Mouse (Mus musculus): ENCODE data around the gene 4933414I15Rik. TPM values are rescaled to one million over a fixed set of nuclear protein-coding genes. Genes with fewer than 3 reads are reported as not detected.

Gene 4933414I15Rik
- not detected for total RNA-seq (2022)

GRCm38 (mm10) chr11:50943506-50943905 lies at the start of gene 4933414I15Rik:
Gene 4933414I15Rik (minus strand): TSS chr11:50943765.
- no peak for DNase-seq (ENCODE audit: low spot score in 2 of 2)

DNA sequence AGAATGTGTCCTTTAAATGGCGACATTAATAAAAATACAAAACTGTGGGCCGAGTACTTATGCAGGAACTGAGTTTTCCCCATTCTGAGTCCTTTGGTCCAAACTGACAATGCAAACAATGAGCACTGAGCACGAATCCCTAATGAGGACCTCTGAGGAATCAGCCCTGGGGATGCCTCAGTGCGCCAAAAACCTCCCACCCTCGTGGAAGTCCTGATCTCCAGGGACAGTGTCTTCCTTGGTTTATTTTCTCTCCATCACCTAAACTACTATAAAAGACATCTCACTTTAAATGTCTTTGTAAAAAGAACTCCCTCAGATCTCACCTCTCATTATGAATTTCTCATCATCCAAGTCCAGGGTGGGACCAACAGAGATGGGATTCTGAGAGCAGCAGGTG lies 38.1 kb upstream of the 4933414I15Rik start, which contains the start of gene Olfr1377:
Gene Olfr1377 (plus strand): TSS at position 301 of the 400 bp plus-strand sequence.
- no peak for DNase-seq (ENCODE audit: low spot score in 2 of 2)

- DNase-seq (ENCODE audit: low spot score in 2 of 2) = no peak
These were observed 33.7 kb upstream of the 4933414I15Rik start for GRCm38 (mm10) chr11:50977216-50977615.

DNA sequence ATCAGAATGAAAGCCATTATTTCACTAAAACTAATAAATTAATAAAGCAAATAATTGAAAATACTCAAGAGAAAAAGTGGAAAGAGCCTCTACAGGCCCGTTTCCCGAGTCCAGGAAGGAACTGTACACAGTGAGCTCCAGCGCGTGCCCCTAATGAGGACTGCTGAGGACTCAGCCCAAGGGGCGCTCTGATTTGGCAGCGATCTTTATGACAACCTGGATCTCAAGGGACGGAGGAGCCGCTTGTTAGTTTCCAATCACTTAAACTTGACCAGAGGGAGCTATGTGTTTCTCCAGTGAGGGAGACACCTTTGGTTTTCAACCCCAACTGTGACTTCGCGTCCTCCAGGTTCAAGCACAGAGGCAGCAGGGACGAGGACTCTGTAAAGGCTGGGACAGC lies 22.7 kb upstream of the 4933414I15Rik start, which contains the start of gene Olfr1378:
Gene Olfr1378 (plus strand): TSS at position 301 of the 400 bp plus-strand sequence.
- DNase-seq (ENCODE audit: low spot score in 2 of 2) = no peak

GRCm38 (mm10) chr11:50964886-50965285 lies 21.3 kb upstream of the 4933414I15Rik start:
- DNase-seq (ENCODE audit: low spot score in 2 of 2) = no peak

DNA sequence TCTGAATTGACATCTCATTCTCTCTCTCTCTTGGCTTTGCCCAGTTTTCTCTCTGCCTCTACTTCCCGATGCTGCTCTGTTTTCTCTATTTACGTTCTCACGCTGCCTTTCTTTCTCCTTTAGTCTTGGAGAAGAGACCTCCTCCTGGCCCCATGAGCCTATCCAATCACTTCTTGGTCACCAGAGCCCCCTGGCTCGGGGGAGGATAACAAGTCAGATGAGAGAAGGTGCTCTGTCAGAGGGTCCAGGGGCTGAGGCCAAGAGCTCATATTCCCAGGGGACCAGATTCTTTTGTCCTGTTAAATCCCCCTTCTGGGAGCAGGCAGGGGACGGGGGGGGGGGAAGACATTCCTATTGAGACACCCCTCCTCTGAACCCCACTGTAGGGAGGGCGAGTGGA lies 10.1 kb upstream of the 4933414I15Rik start, which contains the start of gene Prop1:
Gene Prop1 (minus strand): TSS at position 101 of the 400 bp plus-strand sequence.
- DNase-seq (ENCODE audit: low spot score in 2 of 2) = no peak

- DNase-seq (ENCODE audit: low spot score in 2 of 2) = no peak
These were observed 8.7 kb upstream of the 4933414I15Rik start for GRCm38 (mm10) chr11:50952290-50952689.

GRCm38 (mm10) chr11:50942386-50942785 lies 1.2 kb downstream of the 4933414I15Rik start:
- no peak for DNase-seq (ENCODE audit: low spot score in 2 of 2)

GRCm38 (mm10) chr11:50939621-50940366 lies 3.8 kb downstream of the 4933414I15Rik start:
- DNase-seq (ENCODE audit: low spot score in 2 of 2) = no peak

DNA sequence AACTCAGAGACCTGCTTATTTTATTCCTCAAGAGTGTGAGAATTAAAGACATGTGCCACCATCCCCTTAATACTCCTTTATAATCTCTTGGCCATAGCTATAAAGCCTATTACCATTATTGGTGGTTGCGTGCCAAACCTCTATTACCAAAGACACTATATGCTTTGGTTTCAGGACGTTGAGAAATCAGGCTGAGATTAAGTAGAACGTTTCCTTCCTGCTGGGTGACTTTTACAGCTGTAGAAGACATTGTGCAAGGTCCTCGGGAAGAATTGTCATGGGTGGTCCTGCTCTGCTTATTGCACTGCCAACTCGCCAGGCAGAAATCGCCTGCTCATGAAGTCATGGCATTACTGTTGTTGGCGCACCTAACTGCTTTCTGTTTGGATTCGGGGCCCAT lies 5.1 kb downstream of the 4933414I15Rik start:
- DNase-seq (ENCODE audit: low spot score in 2 of 2) = no peak

GRCm38 (mm10) chr11:50932040-50932439 lies 11.5 kb downstream of the 4933414I15Rik start:
- DNase-seq (ENCODE audit: low spot score in 2 of 2) = no peak

DNA sequence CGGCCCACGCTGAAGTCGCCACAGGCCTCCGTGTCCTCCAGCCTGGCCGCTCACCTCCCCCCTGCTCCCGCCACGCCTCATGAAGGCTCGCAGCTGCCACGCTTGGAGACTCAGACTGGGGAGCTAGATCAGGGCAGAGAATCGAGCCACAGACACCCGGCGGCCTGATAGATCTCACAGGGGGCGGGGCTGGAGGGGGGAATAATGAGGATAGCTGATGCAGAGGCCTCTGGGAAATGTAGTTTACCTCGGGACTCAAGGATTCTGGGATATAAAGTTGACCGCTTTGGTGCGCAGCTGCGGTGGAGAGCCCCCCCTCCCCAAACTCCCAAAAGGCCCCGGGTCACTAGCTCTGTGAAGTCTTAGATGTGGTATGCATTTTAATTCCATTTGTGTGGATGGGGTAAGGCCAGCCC lies 12.1 kb downstream of the 4933414I15Rik start, which contains the start of gene Zfp354b:
Gene Zfp354b (minus strand): TSS at position 183 of the 416 bp plus-strand sequence.
- peak; percentile 64 to 67 for DNase-seq (ENCODE audit: low spot score in 2 of 2)

GRCm38 (mm10) chr11:50931021-50931420 lies 12.5 kb downstream of the 4933414I15Rik start:
- DNase-seq (ENCODE audit: low spot score in 2 of 2) = no peak

GRCm38 (mm10) chr11:50930469-50931014 lies 13.0 kb downstream of the 4933414I15Rik start:
- no peak for DNase-seq (ENCODE audit: low spot score in 2 of 2)

DNA sequence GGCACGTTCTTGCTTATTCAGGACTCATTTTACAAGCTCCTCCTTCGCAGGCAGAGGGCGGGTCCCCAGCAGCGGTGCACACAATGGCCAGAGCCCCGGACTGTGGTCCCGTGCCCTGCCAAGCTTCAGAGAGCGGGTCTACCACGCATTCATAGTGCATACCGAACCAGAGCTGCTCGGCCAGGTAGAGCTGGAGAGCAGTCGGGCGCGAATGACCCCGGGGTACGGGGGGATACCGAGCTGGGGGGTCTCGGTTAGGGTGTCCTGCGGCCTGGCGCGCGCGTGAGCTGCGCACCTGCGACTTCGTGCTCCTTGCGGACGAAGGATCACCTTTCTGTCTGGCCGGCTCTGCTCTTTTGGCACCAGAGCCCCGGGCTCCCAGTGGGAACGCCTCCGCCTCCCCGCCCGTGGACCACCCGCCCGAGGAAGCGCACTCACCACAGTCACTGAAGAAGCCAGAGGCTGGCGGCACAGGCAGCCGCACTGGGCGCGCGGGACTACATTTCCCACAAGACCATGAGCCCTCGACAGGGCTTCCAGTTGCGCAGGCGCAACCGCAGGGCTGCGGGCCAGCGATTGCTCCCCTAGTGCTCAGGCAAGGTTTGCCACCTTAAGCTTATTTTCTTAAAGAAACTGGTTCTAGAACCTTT lies 27.8 kb downstream of the 4933414I15Rik start, which contains the start of gene Zfp2:
Gene Zfp2 (minus strand): TSS at position 495 of the 650 bp plus-strand sequence.
- peak; percentile 75 to 89 for DNase-seq (ENCODE audit: low spot score in 2 of 2)

DNA sequence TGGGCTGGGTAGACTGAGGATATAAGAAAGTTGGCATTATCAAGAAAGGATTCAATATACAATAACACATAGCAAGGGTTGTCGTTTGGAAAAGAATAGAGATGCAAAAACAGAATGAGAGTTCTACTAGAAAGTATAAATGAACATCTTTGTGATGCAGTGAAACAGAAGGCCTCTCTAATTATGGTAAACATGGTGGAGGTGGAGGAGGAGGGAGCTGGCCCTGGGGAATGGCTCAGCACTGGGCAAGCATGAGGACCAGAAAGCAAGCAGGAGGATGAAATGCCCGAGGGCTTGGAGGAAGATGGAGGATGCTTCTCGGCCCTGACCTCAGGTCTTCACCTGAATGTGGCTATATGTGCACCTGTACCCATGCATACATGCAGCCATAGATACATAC lies 29.1 kb downstream of the 4933414I15Rik start:
- DNase-seq (ENCODE audit: low spot score in 2 of 2) = no peak

DNA sequence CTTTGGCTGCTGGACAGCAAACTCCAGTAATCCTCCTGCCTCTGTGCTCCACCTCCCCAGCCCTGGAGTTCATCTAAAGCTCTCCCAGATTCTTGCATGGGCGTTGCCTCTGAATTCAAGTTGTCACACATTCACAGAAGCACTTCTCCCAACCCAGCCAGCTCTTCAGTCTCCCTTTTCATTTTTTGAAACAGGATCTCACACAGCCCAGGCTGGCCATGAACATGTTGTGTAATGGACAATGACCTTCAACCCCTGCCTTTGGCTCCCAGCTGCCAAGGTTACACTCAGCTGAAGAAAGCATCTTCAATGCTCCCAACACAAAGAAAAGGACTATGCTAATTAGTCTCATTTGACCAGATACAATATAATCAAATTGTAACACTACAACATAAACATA lies 30.3 kb downstream of the 4933414I15Rik start:
- no peak for DNase-seq (ENCODE audit: low spot score in 2 of 2)

- DNase-seq (ENCODE audit: low spot score in 2 of 2) = no peak
These were observed 35.4 kb downstream of the 4933414I15Rik start for GRCm38 (mm10) chr11:50908136-50908535.

- no peak for DNase-seq (ENCODE audit: low spot score in 2 of 2)
These were observed 46.2 kb downstream of the 4933414I15Rik start for GRCm38 (mm10) chr11:50897359-50897758.

DNA sequence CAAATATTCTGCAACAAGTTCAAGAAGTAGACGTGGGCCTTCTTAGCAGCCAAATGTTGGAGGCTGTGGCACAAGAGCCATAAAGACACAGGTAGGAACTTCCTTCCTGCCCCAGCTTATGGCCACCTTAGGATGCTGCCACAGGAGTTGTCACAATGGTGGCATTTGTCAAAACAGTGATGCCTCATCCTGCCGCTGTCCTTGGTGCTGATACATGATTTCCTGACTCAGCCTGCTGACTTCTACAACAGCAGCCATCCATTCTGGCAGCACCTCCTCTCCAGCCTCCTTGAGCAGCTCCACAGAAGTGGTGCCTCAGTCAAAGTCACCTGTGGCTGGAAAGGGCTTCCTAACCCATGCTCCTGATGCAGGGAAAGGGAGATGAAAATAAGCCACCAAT lies 51.1 kb downstream of the 4933414I15Rik start:
- DNase-seq (ENCODE audit: low spot score in 2 of 2) = no peak

Data from gastrocnemius, adult 8-10 months (tissue).